Mouse (Mus musculus) hindbrain, embryonic 12.5 days (tissue): ENCODE measurements at regions not wholly inside any gene's neighbourhood (a gene's known extent, or its start where the extent isn't known, plus 50 kb on each side); places are given as distances from the start of the nearest gene placed in this dataset.
"Not testable (repeated sequence)": the region's sequence is repeated elsewhere in the genome, so short reads cannot be mapped to it uniquely, and the experiment has no call there.

Source experiments
- ATAC-seq: fragments of 200-750 bp; cut with Nextera tagmentation; 2 replicates; pipeline ENCODE4 v1.8.0; 2017; ENCODE audit warnings: moderate TSS enrichment; ENCODE audit not compliant: low FRiP score
- H3K27ac ChIP-seq: fragments of 300-500 bp; sonication (generic); 2 replicates; pipeline ENCODE4 v1.5.1; 2016; ENCODE audit warnings: mild to moderate bottlenecking
- H3K27me3 ChIP-seq: fragments of 300-500 bp; sonication (generic); 2 replicates; pipeline ENCODE4 v1.6.1; 2016; ENCODE audit warnings: mild to moderate bottlenecking
- H3K36me3 ChIP-seq: fragments of 300-500 bp; sonication (generic); 2 replicates; pipeline ENCODE4 v1.6.1; 2016; ENCODE audit warnings: mild to moderate bottlenecking
- H3K4me1 ChIP-seq: fragments of 300-500 bp; sonication (generic); 2 replicates; pipeline ENCODE4 v1.6.1; 2016
- H3K4me2 ChIP-seq: fragments of 300-500 bp; sonication (generic); replicated peaks from 2 replicates; pipeline ENCODE4 v1.6.1; 2016; ENCODE audit warnings: mild to moderate bottlenecking
- H3K4me3 ChIP-seq: fragments of 300-500 bp; sonication (generic); 2 replicates; pipeline ENCODE4 v1.5.1; 2016; ENCODE audit warnings: mild to moderate bottlenecking
- H3K9ac ChIP-seq: fragments of 300-500 bp; sonication (generic); 2 replicates; pipeline ENCODE4 v1.6.1; 2016; ENCODE audit warnings: mild to moderate bottlenecking, moderate library complexity
- H3K9me3 ChIP-seq: fragments of 300-500 bp; sonication (generic); replicated peaks from 2 replicates; pipeline ENCODE4 v1.6.1; 2016; ENCODE audit warnings: mild to moderate bottlenecking
- WGBS: fragments of 180-500 bp; shearing (Covaris S2); methylation state at CpG from one replicate; pipeline ENCODE4 v1.1.7; 2016; 5-methylcytosine and 5-hydroxymethylcytosine counted together

- no peak for ATAC-seq
- WGBS = 95% methylated on average over 2 of the region's 2 CpGs
- Histone ChIP-seq H3K4me1 (no peaks in the 10 kb centered on the region), H3K27ac (no peak overlapping the region), H3K36me3 (no peaks in the 10 kb centered on the region), H3K4me2 (no peak overlapping the region), H3K9ac (no peak overlapping the region), H3K27me3 (no peaks in the 10 kb centered on the region), H3K9me3 (no peaks in the 10 kb centered on the region), H3K4me3 (no peak overlapping the region)
These were observed 82.8 kb downstream of the Ddx11 start for GRCm38 (mm10) chr17:66206074-66206473.

- WGBS = 67% methylated on average over 6 of the region's 6 CpGs
- H3K27me3 ChIP-seq, H3K27ac ChIP-seq, H3K9ac ChIP-seq, H3K4me2 ChIP-seq, H3K4me1 ChIP-seq, H3K36me3 ChIP-seq, ATAC-seq, H3K9me3 ChIP-seq, H3K4me3 ChIP-seq: not testable (repeated sequence)
These were observed 84.6 kb downstream of the Ddx11 start for GRCm38 (mm10) chr17:66207653-66208497.

GRCm38 (mm10) chr17:66208803-66209515 is 85.6 kb downstream of the Ddx11 start:
- not testable (repeated sequence) for H3K4me1 ChIP-seq, H3K9me3 ChIP-seq, H3K4me3 ChIP-seq, H3K27me3 ChIP-seq, H3K27ac ChIP-seq, H3K9ac ChIP-seq, H3K36me3 ChIP-seq, H3K4me2 ChIP-seq
- WGBS = 60% methylated on average over 4 of the region's 6 CpGs
- ATAC-seq = peak; percentile 68; the same call in 1 of the 2 replicates

GRCm38 (mm10) chr17:66211561-66211960 is 88.2 kb downstream of the Ddx11 start:
- Histone ChIP-seq H3K27me3 (no peaks in the 10 kb centered on the region), H3K9ac (no peak overlapping the region), H3K36me3 (no peaks in the 10 kb centered on the region), H3K27ac (no peak overlapping the region), H3K4me3 (no peak overlapping the region), H3K9me3 (no peaks in the 10 kb centered on the region), H3K4me1 (no peaks in the 10 kb centered on the region), H3K4me2 (no peak overlapping the region)
- WGBS = 89% methylated on average over 7 of the region's 7 CpGs
- no peak for ATAC-seq

GRCm38 (mm10) chr17:66212616-66213015 is 89.3 kb downstream of the Ddx11 start:
- WGBS = 92% methylated on average over 9 of the region's 9 CpGs
- Histone ChIP-seq H3K27ac (no peak overlapping the region), H3K36me3 (no peaks in the 10 kb centered on the region), H3K4me1 (no peaks in the 10 kb centered on the region), H3K9me3 (no peaks in the 10 kb centered on the region), H3K27me3 (no peaks in the 10 kb centered on the region), H3K4me3 (no peak overlapping the region), H3K4me2 (no peak overlapping the region), H3K9ac (no peak overlapping the region)
- no peak for ATAC-seq

GRCm38 (mm10) chr17:66218321-66218720 is 95.0 kb downstream of the Ddx11 start:
- Histone ChIP-seq H3K4me1 (no peaks in the 10 kb centered on the region), H3K27me3 (no peaks in the 10 kb centered on the region)

GRCm38 (mm10) chr17:66219669-66220435 is 96.5 kb downstream of the Ddx11 start:
- no peaks in the 10 kb centered on the region for H3K27me3 ChIP-seq
- no peak overlapping the region for H3K4me3 ChIP-seq
- H3K4me2 ChIP-seq = no peak overlapping the region
- no peak for ATAC-seq
- H3K9ac ChIP-seq = no peak overlapping the region
- 62% methylated on average over 16 of the region's 16 CpGs for WGBS
- H3K4me1 ChIP-seq = no peaks in the 10 kb centered on the region
- no peaks in the 10 kb centered on the region for H3K36me3 ChIP-seq
- H3K9me3 ChIP-seq = no peaks in the 10 kb centered on the region
- H3K27ac ChIP-seq = no peak overlapping the region

More at GRCm38 (mm10) chr17:66218321-66218720, 95.0 kb downstream of the Ddx11 start:
- no peak overlapping the region for H3K4me3 ChIP-seq
- H3K27ac ChIP-seq = no peak overlapping the region
- no peaks in the 10 kb centered on the region for H3K9me3 ChIP-seq
- 94% methylated on average over 6 of the region's 6 CpGs for WGBS
- H3K36me3 ChIP-seq = no peaks in the 10 kb centered on the region
- H3K9ac ChIP-seq = no peak overlapping the region
- H3K4me2 ChIP-seq = no peak overlapping the region
- no peak for ATAC-seq

GRCm38 (mm10) chr17:66221256-66221655 is 97.9 kb downstream of the Ddx11 start:
- no peaks in the 10 kb centered on the region for H3K9me3 ChIP-seq
- no peak overlapping the region for H3K9ac ChIP-seq
- H3K27me3 ChIP-seq = no peaks in the 10 kb centered on the region
- H3K4me1 ChIP-seq = no peaks in the 10 kb centered on the region
- no peak overlapping the region for H3K4me2 ChIP-seq
- no peak overlapping the region for H3K4me3 ChIP-seq
- H3K36me3 ChIP-seq = no peaks in the 10 kb centered on the region
- no peak overlapping the region for H3K27ac ChIP-seq
- WGBS = 10% methylated on average over 8 of the region's 8 CpGs
- peak; percentile 61 for ATAC-seq

GRCm38 (mm10) chr17:66223711-66224110 is 100.4 kb downstream of the Ddx11 start:
- H3K36me3 ChIP-seq = no peaks in the 10 kb centered on the region
- no peak for ATAC-seq
- no peaks in the 10 kb centered on the region for H3K9me3 ChIP-seq
- no peak overlapping the region for H3K27ac ChIP-seq
- H3K4me3 ChIP-seq = no peak overlapping the region
- no peaks in the 10 kb centered on the region for H3K4me1 ChIP-seq
- H3K4me2 ChIP-seq = no peak overlapping the region
- H3K27me3 ChIP-seq = no peaks in the 10 kb centered on the region
- 72% methylated on average over 13 of the region's 13 CpGs for WGBS
- H3K9ac ChIP-seq = no peak overlapping the region

- Histone ChIP-seq H3K4me3 (no peak overlapping the region), H3K9me3 (no peaks in the 10 kb centered on the region), H3K27me3 (no peaks in the 10 kb centered on the region), H3K27ac (no peak overlapping the region), H3K4me2 (no peak overlapping the region), H3K4me1 (no peaks in the 10 kb centered on the region), H3K36me3 (no peaks in the 10 kb centered on the region), H3K9ac (no peak overlapping the region)
- no peak for ATAC-seq
- WGBS = 69% methylated on average over 7 of the region's 7 CpGs
These were observed 100.9 kb downstream of the Ddx11 start for GRCm38 (mm10) chr17:66224241-66224640.

- ATAC-seq = no peak
- 84% methylated on average over 8 of the region's 8 CpGs for WGBS
- Histone ChIP-seq H3K4me3 (no peak overlapping the region), H3K4me2 (no peak overlapping the region), H3K27me3 (no peaks in the 10 kb centered on the region), H3K9me3 (no peaks in the 10 kb centered on the region), H3K4me1 (0 out of 2 replicates have a peak, but pooled peaks cover 10% of the 10 kb centered on the region), H3K9ac (no peak overlapping the region), H3K36me3 (no peaks in the 10 kb centered on the region), H3K27ac (no peak overlapping the region)
These were observed 109.1 kb downstream of the Ddx11 start for GRCm38 (mm10) chr17:66232391-66232790.

- WGBS = 50% methylated on average over 18 of the region's 18 CpGs
- Histone ChIP-seq H3K4me3 (no peak overlapping the region), H3K9ac (no peak overlapping the region), H3K27me3 (no peaks in the 10 kb centered on the region), H3K4me2 (no peak overlapping the region), H3K36me3 (no peaks in the 10 kb centered on the region), H3K9me3 (no peaks in the 10 kb centered on the region), H3K4me1 (0 out of 2 replicates have a peak, but pooled peaks cover 10% of the 10 kb centered on the region), H3K27ac (no peak overlapping the region)
- no peak for ATAC-seq
These were observed 109.6 kb downstream of the Ddx11 start for GRCm38 (mm10) chr17:66232891-66233421.
